Mouse (Mus musculus) stomach, postnatal 0 days (tissue): ENCODE measurements around the gene Zbtb20. TPM values are rescaled to one million over a fixed set of nuclear protein-coding genes. Genes with fewer than 3 reads are reported as not detected.

Experiments
- ATAC-seq: fragments of 200-750 bp; cut with Nextera tagmentation; 2 replicates; pipeline ENCODE4 v1.8.0; 2017; ENCODE audit not compliant: low FRiP score, low TSS enrichment
- DNase-seq: peaks from one replicate; pipeline ENCODE4 v3.0.0-alpha.2; 2016; ENCODE audit warnings: low spot score
- H3K27ac ChIP-seq: fragments of 300-500 bp; sonication (generic); replicated peaks from 2 replicates; pipeline ENCODE4 v1.5.1; 2014; ENCODE audit warnings: mild to moderate bottlenecking, control low read depth
- H3K27me3 ChIP-seq: fragments of 300-500 bp; sonication (generic); 2 replicates; pipeline ENCODE4 v1.6.1; 2014; ENCODE audit warnings: low read length; ENCODE audit not compliant: control insufficient read depth, insufficient read depth
- H3K36me3 ChIP-seq: fragments of 300-500 bp; sonication (generic); 2 replicates; pipeline ENCODE4 v1.6.1; 2014; ENCODE audit warnings: low read length, mixed read lengths; ENCODE audit not compliant: control insufficient read depth, insufficient read depth
- H3K4me1 ChIP-seq: fragments of 300-500 bp; sonication (generic); replicated peaks from 2 replicates; pipeline ENCODE4 v1.6.1; 2014; ENCODE audit warnings: antibody characterized with exemption; ENCODE audit not compliant: control insufficient read depth, insufficient read depth
- H3K4me2 ChIP-seq: fragments of 300-500 bp; sonication (generic); replicated peaks from 2 replicates; pipeline ENCODE4 v1.6.1; 2014; ENCODE audit warnings: low read depth, mild to moderate bottlenecking, control low read depth, moderate library complexity
- H3K4me3 ChIP-seq: fragments of 300-500 bp; sonication (generic); 2 replicates; pipeline ENCODE4 v1.5.1; 2014; ENCODE audit warnings: low read depth, low read length, control low read depth
- H3K9ac ChIP-seq: fragments of 300-500 bp; sonication (generic); 2 replicates; pipeline ENCODE4 v1.6.1; 2014; ENCODE audit warnings: mild to moderate bottlenecking, low read length, control low read depth, mixed read lengths
- H3K9me3 ChIP-seq: fragments of 300-500 bp; sonication (generic); 2 replicates; pipeline ENCODE4 v1.6.1; 2016; ENCODE audit warnings: low read length; ENCODE audit not compliant: control insufficient read depth
- CTCF ChIP-seq: IDR thresholded peaks from 2 replicates; pipeline ENCODE4 v1.5.1; 2016; ENCODE audit warnings: antibody characterized with exemption, low read depth, mild to moderate bottlenecking, moderate library complexity
- EP300 ChIP-seq: optimal IDR thresholded peaks from 2 replicates; pipeline ENCODE3; 2016; ENCODE audit warnings: antibody characterized with exemption
- WGBS: fragments of 180-500 bp; shearing (Covaris S2); extraction: QIAGEN DNeasy Blood & Tissue Kit; methylation state at CpG from one replicate; pipeline ENCODE4 v1.1.7; 2014; 5-methylcytosine and 5-hydroxymethylcytosine counted together
- polyA plus RNA-seq: library from polyadenylated mRNA; unstranded; fragments of >200 nt; fragmentation: Nextera tagmentation; extraction: Ambion mirVana; gene quantifications from 2 replicates; pipeline ENCODE4 v1.2.1, GENCODE M21; 2015

Zbtb20 gene
- polyA plus RNA-seq, 1 experiment from 2014 or later, result 15.7 TPM

DNA sequence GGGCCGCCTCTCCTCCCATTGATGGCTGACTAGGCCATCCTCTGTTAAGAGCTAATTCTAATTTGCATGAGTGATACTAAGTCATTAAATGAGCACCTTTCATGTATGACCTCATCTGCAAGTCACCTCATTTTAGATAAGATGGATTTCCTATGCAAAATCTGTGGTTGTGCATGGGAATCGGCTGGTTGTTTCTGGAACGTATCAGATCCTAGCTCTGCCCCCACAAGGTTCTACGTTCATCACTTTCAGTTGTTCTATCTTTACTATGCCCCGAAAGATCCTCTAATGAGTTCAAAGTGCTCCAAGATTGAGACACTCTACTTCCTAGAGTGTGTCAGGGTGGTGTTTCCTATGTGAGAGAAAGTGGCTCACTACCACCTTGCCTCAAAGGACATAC, 785.9 kb downstream of the Zbtb20 start:
- Histone ChIP-seq H3K27ac (no peak overlapping the region), H3K4me1 (no peaks in the 10 kb centered on the region), H3K9me3 (no peaks in the 10 kb centered on the region), H3K4me2 (no peak overlapping the region), H3K9ac (no peak overlapping the region), H3K36me3 (no peaks in the 10 kb centered on the region), H3K27me3 (no peaks in the 10 kb centered on the region), H3K4me3 (no peak overlapping the region)
- no peak for DNase-seq
- WGBS, result 94% methylated on average over 5 of the region's 5 CpGs
- no peak for ATAC-seq
- TF ChIP-seq EP300 (no peak), CTCF (no peak)

DNA sequence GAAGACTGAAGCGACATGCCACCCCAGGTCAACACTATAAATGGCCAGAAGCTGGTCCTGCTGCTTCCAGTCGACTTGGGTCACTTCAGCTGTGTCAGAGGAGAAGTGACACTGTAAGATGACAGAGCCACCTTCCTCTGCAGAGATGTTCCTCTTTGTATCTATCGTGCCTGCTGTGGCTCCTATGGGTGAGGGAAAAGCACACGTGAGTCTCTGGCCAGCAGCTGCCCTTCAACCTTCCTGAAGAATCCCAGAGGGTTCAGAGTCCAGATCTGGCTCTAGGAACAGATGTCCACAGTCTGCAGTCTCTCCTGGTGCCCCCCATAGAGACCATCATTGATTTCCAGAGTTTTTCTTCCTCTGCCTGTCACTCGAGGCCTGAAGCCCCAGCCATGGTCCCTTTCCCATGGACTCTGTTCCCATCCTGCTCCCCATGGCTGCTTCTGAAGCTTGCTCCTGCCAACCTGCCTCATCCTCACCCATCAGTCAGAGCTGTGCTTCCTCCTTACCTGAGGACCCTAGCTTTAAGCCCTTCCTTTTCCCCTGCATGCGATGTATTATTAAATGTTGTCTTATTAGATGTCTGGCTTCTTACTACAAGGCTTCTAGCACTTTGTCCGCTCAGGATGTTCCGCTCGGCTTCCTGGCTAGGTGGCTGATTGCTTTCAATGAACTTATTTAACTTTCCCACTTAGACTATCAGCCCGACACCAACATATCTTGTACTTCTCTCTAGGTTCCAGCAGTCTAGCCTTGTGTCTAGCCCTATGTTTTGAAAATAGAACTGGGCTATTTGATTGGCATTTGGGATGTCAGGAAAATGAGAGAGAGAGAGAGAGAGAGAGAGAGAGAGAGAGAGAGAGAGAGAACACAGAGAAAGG, 786.7 kb downstream of the Zbtb20 start:
- Histone ChIP-seq H3K4me3 (no peak overlapping the region), H3K9ac (no peak overlapping the region), H3K9me3 (no peaks in the 10 kb centered on the region), H3K27ac (no peak overlapping the region), H3K36me3 (no peaks in the 10 kb centered on the region), H3K27me3 (no peaks in the 10 kb centered on the region), H3K4me1 (no peaks in the 10 kb centered on the region), H3K4me2 (no peak overlapping the region)
- ATAC-seq, result no peak
- WGBS, result 87% methylated on average over 10 of the region's 10 CpGs
- DNase-seq, result no peak
- TF ChIP-seq EP300, result no peak
- TF ChIP-seq CTCF, result no peak

- WGBS, result 59% methylated on average over 7 of the region's 7 CpGs
- DNase-seq, result no peak
- no peak within 1 kb of the TSS for H3K4me3 ChIP-seq
Measured at GRCm38 (mm10) chr16:43663978-43664579, 788.4 kb downstream of the Zbtb20 start, which contains the start of gene Tigit. Gene Tigit (minus strand): TSS chr16:43664146.

GRCm38 (mm10) chr16:43664861-43665260, 789.2 kb downstream of the Zbtb20 start:
- DNase-seq (no peak), ATAC-seq (no peak)
- Histone ChIP-seq H3K27me3 (no peaks in the 10 kb centered on the region), H3K36me3 (no peaks in the 10 kb centered on the region), H3K9me3 (no peaks in the 10 kb centered on the region), H3K9ac (no peak overlapping the region), H3K27ac (no peak overlapping the region), H3K4me2 (no peak overlapping the region), H3K4me1 (no peaks in the 10 kb centered on the region), H3K4me3 (no peak overlapping the region)
- TF ChIP-seq CTCF, result no peak

More at GRCm38 (mm10) chr16:43663978-43664579, 788.4 kb downstream of the Zbtb20 start, which contains the start of gene Tigit:
- no peaks in the 10 kb centered on the region for H3K36me3 ChIP-seq
- no peaks in the 10 kb centered on the region for H3K4me1 ChIP-seq
- no peak within 1 kb of the TSS for H3K27ac ChIP-seq
- no peak within 1 kb of the TSS for H3K4me2 ChIP-seq
- H3K27me3 ChIP-seq, result no peaks in the 10 kb centered on the region
- ATAC-seq, result no peak
- H3K9ac ChIP-seq, result no peak within 1 kb of the TSS
- no peaks in the 10 kb centered on the region for H3K9me3 ChIP-seq
- TF ChIP-seq CTCF (no peak), EP300 (no peak)

DNA sequence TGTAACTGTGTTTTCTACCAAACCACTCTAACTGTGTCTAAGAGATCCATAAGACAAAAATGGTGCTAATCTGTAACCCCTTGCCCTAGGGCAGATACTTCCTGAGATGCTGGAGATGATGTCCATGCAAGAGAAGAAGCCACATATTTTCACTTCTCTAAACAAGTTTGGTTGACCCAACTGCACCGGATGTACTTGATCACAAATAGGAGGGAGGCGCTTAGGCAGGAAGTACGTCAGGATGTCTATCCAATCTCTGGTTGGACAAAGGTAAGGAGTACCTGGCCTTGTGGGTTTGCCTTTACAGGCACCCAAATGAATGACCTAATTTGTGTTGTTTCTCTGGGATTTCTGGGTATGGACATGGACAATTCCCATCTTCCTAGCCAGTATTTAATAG, 792.6 kb downstream of the Zbtb20 start:
- no peak overlapping the region for H3K4me2 ChIP-seq
- DNase-seq (no peak), ATAC-seq (no peak)
- H3K9ac ChIP-seq, result no peak overlapping the region
- H3K27me3 ChIP-seq, result no peaks in the 10 kb centered on the region
- H3K4me1 ChIP-seq, result no peaks in the 10 kb centered on the region
- WGBS, result 91% methylated on average over 3 of the region's 3 CpGs
- H3K36me3 ChIP-seq, result no peaks in the 10 kb centered on the region
- H3K9me3 ChIP-seq, result no peaks in the 10 kb centered on the region
- H3K27ac ChIP-seq, result no peak overlapping the region
- no peak overlapping the region for H3K4me3 ChIP-seq
- TF ChIP-seq EP300, result no peak
- TF ChIP-seq CTCF, result no peak

- no peak overlapping the region for H3K4me2 ChIP-seq
- no peak for DNase-seq
- WGBS, result 100% methylated on average over 1 of the region's 1 CpGs
Measured at GRCm38 (mm10) chr16:43671972-43672371, 796.3 kb downstream of the Zbtb20 start.

More at GRCm38 (mm10) chr16:43671972-43672371, 796.3 kb downstream of the Zbtb20 start:
- Histone ChIP-seq H3K27me3 (no peaks in the 10 kb centered on the region), H3K4me1 (no peaks in the 10 kb centered on the region), H3K9ac (no peak overlapping the region), H3K9me3 (no peaks in the 10 kb centered on the region), H3K27ac (no peak overlapping the region), H3K4me3 (no peak overlapping the region), H3K36me3 (no peaks in the 10 kb centered on the region)
- TF ChIP-seq EP300 (no peak), CTCF (no peak)
- no peak for ATAC-seq
